Mouse (Mus musculus): ENCODE data around the gene Klhl12.

DNA sequence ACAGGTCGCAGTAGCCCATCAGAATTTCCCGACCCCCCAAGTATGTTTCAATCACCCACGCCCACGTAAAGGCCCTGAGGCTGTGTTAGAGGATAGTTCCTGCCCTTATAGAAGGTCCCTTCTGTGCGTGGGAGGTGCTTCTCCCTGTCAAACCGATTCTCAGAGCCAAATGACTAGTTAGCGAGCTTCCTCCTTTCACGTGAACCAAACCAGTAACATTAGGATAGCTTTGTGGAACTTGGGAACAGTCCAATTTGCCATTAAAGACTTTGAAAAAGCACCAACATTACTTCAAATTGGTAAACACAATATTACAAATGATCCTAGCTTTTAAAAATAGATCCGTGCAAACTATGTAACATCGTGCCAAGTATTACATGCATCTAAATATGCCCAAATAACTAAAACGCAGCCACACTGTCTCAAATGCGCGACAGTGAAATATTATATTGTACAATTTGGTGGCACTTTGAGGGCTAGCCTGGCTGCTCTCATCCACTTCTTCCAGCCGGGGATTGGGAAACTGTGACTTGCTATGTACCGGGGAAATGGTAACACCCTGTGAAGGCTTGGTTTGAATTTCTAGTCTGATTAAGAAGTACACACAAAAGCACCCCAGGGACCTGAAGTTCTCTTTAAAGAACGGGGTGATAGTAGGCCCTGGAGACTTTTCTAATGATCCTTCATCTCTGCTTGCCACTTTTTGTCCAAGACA lies 58.7 kb downstream of the Klhl12 start:
- TF ChIP-seq MYOG (IDR thresholded peaks at IDR 0.05; ENCODE audit: control insufficient read depth, extremely low read depth, insufficient read length), result no peak
- no peak for TF ChIP-seq CTCF (IDR thresholded peaks at IDR 0.05; ENCODE audit: control insufficient read depth, insufficient read depth, insufficient read length)

Data from C2C12 (cell line).